Mouse (Mus musculus) myocyte (in vitro differentiated cells): ENCODE measurements around the gene Fam178b.

ENCODE experiments used
- CEBPB ChIP-seq: IDR thresholded peaks from 2 replicates; pipeline ENCODE4 v1.6.1; 2011; ENCODE audit warnings: mild to moderate bottlenecking, moderate library complexity; ENCODE audit not compliant: poor library complexity, insufficient read depth, severe bottlenecking
- MAX ChIP-seq: IDR thresholded peaks from one replicate; pipeline ENCODE4 v1.6.1; 2011; ENCODE audit warnings: low read depth, mild to moderate bottlenecking, control low read depth
- POLR2A ChIP-seq: IDR thresholded peaks from one replicate; pipeline ENCODE4 v1.6.1; 2011; ENCODE audit warnings: low read depth, mild to moderate bottlenecking, control low read depth, moderate library complexity; ENCODE audit not compliant: insufficient read length
- POLR2AphosphoS2 ChIP-seq: IDR thresholded peaks from one replicate; pipeline ENCODE4 v1.6.1; 2011; ENCODE audit warnings: low read depth, control low read depth; ENCODE audit not compliant: insufficient read length
- TCF12 ChIP-seq: IDR thresholded peaks from one replicate; pipeline ENCODE4 v1.6.1; 2011; ENCODE audit warnings: mild to moderate bottlenecking, control low read depth; ENCODE audit not compliant: poor library complexity, insufficient read depth, severe bottlenecking
- TCF3 ChIP-seq: IDR thresholded peaks from one replicate; pipeline ENCODE4 v1.6.1; 2011; ENCODE audit warnings: low read depth, control low read depth; ENCODE audit not compliant: insufficient read length

- TF ChIP-seq POLR2A, result no peak
- no peak for TF ChIP-seq TCF3
- TF ChIP-seq TCF12, result no peak
- no peak for TF ChIP-seq MAX
- TF ChIP-seq CEBPB, result no peak
- no peak for TF ChIP-seq POLR2AphosphoS2
These were observed 87.6 kb downstream of the Fam178b start for GRCm38 (mm10) chr1:36595167-36595931.
